Mouse (Mus musculus) heart, postnatal 0 days (tissue): ENCODE data around the gene Rdh16f1.

Experiments
- CTCF ChIP-seq: IDR thresholded peaks from 2 replicates; pipeline ENCODE4 v1.5.1; 2016; ENCODE audit warnings: antibody characterized with exemption, control low read depth, low read depth
- EP300 ChIP-seq: IDR thresholded peaks from 2 replicates; pipeline ENCODE4 v1.6.1; 2016; ENCODE audit warnings: antibody characterized with exemption, low read depth

- TF ChIP-seq CTCF (peak; percentile 73), EP300 (no peak)
These were observed 25.2 kb upstream of the Rdh16f1 start for GRCm38 (mm10) chr10:127734434-127734833.
